8 mouse cellular contexts compared by ENCODE assay signal in genomic region chr2:104816866-104817439, GRCm38 (mm10). TPM values are rescaled to one million over a fixed set of nuclear protein-coding genes. Genes with fewer than 3 reads are reported as not detected.
DNase-seq lines count a peak whose midpoint lies in the region; ATAC-seq lines count a peak whose summit lies in the region.

No protein-coding gene starts in this region.

- peak; percentile 97 for ATAC-seq in hindbrain, embryonic 13.5 days (ENCODE audit: low FRiP score)

- H3K9ac ChIP-seq in hindbrain, embryonic 13.5 days = peak overlapping the region; percentile 99

- no peaks in the 10 kb centered on the region for H3K36me3 ChIP-seq in hindbrain, embryonic 13.5 days

- peaks cover 31% of the 10 kb centered on the region for H3K4me1 ChIP-seq in hindbrain, embryonic 13.5 days (replicated peaks)

- H3K27me3 ChIP-seq in hindbrain, embryonic 13.5 days = no peaks in the 10 kb centered on the region

- peak overlapping the region; percentile 94 for H3K4me3 ChIP-seq in hindbrain, embryonic 13.5 days

- no peaks in the 10 kb centered on the region for H3K9me3 ChIP-seq in hindbrain, embryonic 13.5 days

- H3K4me2 ChIP-seq in hindbrain, embryonic 13.5 days = peak overlapping the region; percentile 76

- WGBS in hindbrain, embryonic 13.5 days = 0% methylated on average over 25 of the region's 51 CpGs

- peak; percentile 92 for DNase-seq in R1 (ENCODE audit: low read depth, low spot score)
- peak; percentile 92 to 94 for DNase-seq in cerebellum, postnatal 14 days
- DNase-seq in frontal cortex, postnatal 14 days (ENCODE audit: low spot score in 2 of 2) = peak; percentile 71 to 80
- peak; percentile 85 to 89 for DNase-seq in layer of hippocampus, postnatal 14 days (ENCODE audit: low spot score in 2 of 2)
- DNase-seq in lung, postnatal 10 days = peak; percentile 94
- peak; percentile 86 for DNase-seq in ovary, postnatal 14 days (ENCODE audit: low spot score)
- DNase-seq in thymus, postnatal 10 days (ENCODE audit: low spot score in 2 of 2) = peak; percentile 79 to 81

- H3K27ac ChIP-seq in hindbrain, embryonic 13.5 days = peak overlapping the region; percentile 98

RNA-seq across cellular contexts. Expression of gene Qser1, which starts 0.4 kb away (rescaled TPM):
- polyA plus RNA-seq in hindbrain, embryonic 13.5 days (2015; fragmentation: Nextera tagmentation; extraction: Ambion mirVana) = 7.5 and 7.6 TPM in 2 replicates
- 10 to 100 TPM; 12.1 to 13.0 TPM for total RNA-seq in layer of hippocampus, postnatal 14 days (2021)

RNA-seq across cellular contexts. Expression of gene Prrg4, which starts 32.7 kb away (rescaled TPM):
- 0.32 and 0.36 TPM in 2 replicates for polyA plus RNA-seq in hindbrain, embryonic 13.5 days (2015; fragmentation: Nextera tagmentation; extraction: Ambion mirVana)
- 1 to 10 TPM; 1.0 to 1.2 TPM for total RNA-seq in layer of hippocampus, postnatal 14 days (2021)

RNA-seq across cellular contexts. Expression of gene Ccdc73, which starts 50.7 kb away (rescaled TPM):
- polyA plus RNA-seq in hindbrain, embryonic 13.5 days (2015; fragmentation: Nextera tagmentation; extraction: Ambion mirVana) = 7.1 and 7.7 TPM in 2 replicates
- 1 to 10 TPM in 1 of 2 experiments, not detected in 1; 1.6 TPM for total RNA-seq in layer of hippocampus, postnatal 14 days (2021)

Comparison
In these comparisons a context has a peak if more than half of its experiments do, and no peak if none do; other contexts are left out.
1. Peak in every context shown above with its lines: DNase-seq, ATAC-seq, H3K4me3 ChIP-seq and H3K27ac ChIP-seq.